Mouse (Mus musculus) neural tube, embryonic 14.5 days (tissue): ENCODE results near the gene Hydin. TPM values are rescaled to one million over a fixed set of nuclear protein-coding genes. Genes with fewer than 3 reads are reported as not detected.

Experiments
- ATAC-seq: fragments of 200-750 bp; cut with Nextera tagmentation; 2 replicates; pipeline ENCODE4 v1.8.0; 2017; ENCODE audit warnings: low read depth, mild to moderate bottlenecking, moderate TSS enrichment, moderate library complexity
- H3K27ac ChIP-seq: fragments of 300-500 bp; sonication (generic); 2 replicates; pipeline ENCODE4 v1.5.1; 2014; ENCODE audit warnings: low read depth, mild to moderate bottlenecking, control low read depth, low read length, moderate library complexity, mixed read lengths
- H3K27me3 ChIP-seq: fragments of 300-500 bp; sonication (generic); 2 replicates; pipeline ENCODE4 v1.6.1; 2014; ENCODE audit warnings: low read length; ENCODE audit not compliant: control insufficient read depth, insufficient read depth
- H3K36me3 ChIP-seq: fragments of 300-500 bp; sonication (generic); 2 replicates; pipeline ENCODE4 v1.6.1; 2014; ENCODE audit warnings: low read length, mixed read lengths; ENCODE audit not compliant: control insufficient read depth, insufficient read depth
- H3K4me1 ChIP-seq: fragments of 300-500 bp; sonication (generic); 2 replicates; pipeline ENCODE4 v1.6.1; 2014; ENCODE audit warnings: low read length; ENCODE audit not compliant: control insufficient read depth, insufficient read depth
- H3K4me2 ChIP-seq: fragments of 300-500 bp; sonication (generic); 2 replicates; pipeline ENCODE4 v1.6.1; 2014; ENCODE audit warnings: mild to moderate bottlenecking, low read depth, low read length, control low read depth
- H3K4me3 ChIP-seq: fragments of 300-500 bp; sonication (generic); 2 replicates; pipeline ENCODE4 v1.5.1; 2014; ENCODE audit warnings: low read depth, low read length, control low read depth, mixed read lengths
- H3K9ac ChIP-seq: fragments of 300-500 bp; sonication (generic); replicated peaks from 2 replicates; pipeline ENCODE4 v1.6.1; 2014; ENCODE audit warnings: low read depth, mild to moderate bottlenecking, control low read depth, low read length, mixed read lengths
- H3K9me3 ChIP-seq: fragments of 300-500 bp; sonication (generic); 2 replicates; pipeline ENCODE4 v1.6.1; 2016; ENCODE audit warnings: low read length; ENCODE audit not compliant: control insufficient read depth
- WGBS: fragments of 180-500 bp; shearing (Covaris S2); extraction: QIAGEN DNeasy Blood & Tissue Kit; methylation state at CpG from one replicate; pipeline ENCODE4 v1.1.7; 2014; 5-methylcytosine and 5-hydroxymethylcytosine counted together
- polyA plus RNA-seq: library from polyadenylated mRNA; unstranded; fragments of >200 nt; fragmentation: Nextera tagmentation; extraction: Ambion mirVana; gene quantifications from 2 replicates; pipeline ENCODE4 v1.2.1, GENCODE M21; 2014

Hydin gene
- polyA plus RNA-seq, 1 experiment from 2014 or later = 0.37 TPM

DNA sequence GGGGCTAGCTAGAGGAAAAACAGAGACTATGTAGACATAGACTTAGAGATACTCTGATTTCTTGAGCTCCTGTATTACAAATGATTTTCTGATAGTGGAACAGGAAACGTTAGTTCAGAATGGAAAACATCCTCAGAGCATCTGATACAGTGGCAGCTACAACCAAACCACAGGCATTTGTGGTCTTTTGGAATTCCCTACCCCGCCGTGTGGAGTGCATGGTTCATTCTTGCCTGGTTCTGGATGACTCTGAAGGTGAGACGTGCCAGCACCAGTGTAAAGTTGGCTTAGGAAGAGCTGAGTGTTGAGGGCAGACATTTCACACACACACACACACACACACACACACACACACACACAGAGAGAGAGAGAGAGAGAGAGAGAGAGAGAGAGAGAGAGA lies 12.8 kb upstream of the Hydin start:
- no peak for ATAC-seq
- WGBS = 84% methylated on average over 4 of the region's 4 CpGs

DNA sequence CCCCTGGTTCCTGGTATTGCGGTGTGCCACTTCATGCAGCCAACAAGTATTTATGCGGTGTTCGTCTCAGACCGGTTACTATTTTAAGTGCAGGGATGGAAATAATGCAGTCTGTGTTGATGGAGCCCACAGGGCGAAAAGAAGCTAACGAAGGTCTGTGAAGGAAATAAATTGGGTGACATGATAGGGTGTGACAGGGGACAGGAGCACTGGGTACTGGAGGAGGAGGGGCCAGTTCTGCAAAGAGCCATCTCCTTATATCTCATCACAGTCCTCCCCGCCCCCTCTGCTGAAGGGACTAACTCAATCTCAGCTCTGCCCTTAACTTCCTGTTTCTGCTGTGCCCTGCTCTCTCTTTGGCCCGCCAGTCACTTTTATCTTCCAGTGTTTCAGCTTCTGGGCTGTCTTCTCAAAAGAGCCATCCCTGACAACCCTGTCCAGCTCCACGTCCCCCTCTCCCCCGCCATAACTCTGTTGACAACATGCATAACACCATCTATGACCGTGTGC lies 926 bp upstream of the Hydin start:
- Histone ChIP-seq H3K9ac (no peak overlapping the region), H3K27me3 (no peaks in the 10 kb centered on the region), H3K4me3 (no peak overlapping the region), H3K4me2 (no peak overlapping the region), H3K36me3 (no peaks in the 10 kb centered on the region), H3K27ac (no peak overlapping the region), H3K9me3 (no peaks in the 10 kb centered on the region), H3K4me1 (no peaks in the 10 kb centered on the region)
- ATAC-seq = no peak
- WGBS = 70% methylated on average over 11 of the region's 11 CpGs

More for the DNA sequence above, 12.8 kb upstream of the Hydin start:
- Histone ChIP-seq H3K27ac (no peak overlapping the region), H3K27me3 (no peaks in the 10 kb centered on the region), H3K4me1 (no peaks in the 10 kb centered on the region), H3K36me3 (no peaks in the 10 kb centered on the region), H3K9me3 (no peaks in the 10 kb centered on the region), H3K9ac (no peak overlapping the region), H3K4me2 (no peak overlapping the region), H3K4me3 (no peak overlapping the region)

DNA sequence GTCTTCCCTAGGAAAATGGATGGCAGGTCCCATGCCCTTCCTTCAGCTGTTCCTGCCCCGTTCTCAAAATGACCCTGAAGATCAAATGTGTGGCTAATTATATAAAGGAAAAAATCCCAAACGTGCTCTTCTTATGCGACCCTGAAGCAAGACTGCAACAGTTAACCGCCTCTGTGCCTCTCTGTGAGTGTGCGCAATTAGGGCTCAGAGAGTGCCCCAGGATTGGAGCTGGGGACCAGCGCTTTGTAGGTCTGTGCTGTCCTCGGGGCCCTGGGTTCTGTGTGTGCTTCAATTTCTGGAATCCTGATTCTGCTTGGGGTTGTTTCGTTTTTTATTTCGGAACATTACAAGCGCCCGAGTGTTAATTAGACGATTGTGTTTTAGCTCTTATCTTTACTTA lies 491 bp downstream of the Hydin start:
- peak overlapping the region; percentile 44 for H3K4me2 ChIP-seq
- H3K4me1 ChIP-seq = no peaks in the 10 kb centered on the region
- no peak overlapping the region for H3K9ac ChIP-seq
- H3K36me3 ChIP-seq = no peaks in the 10 kb centered on the region
- no peak overlapping the region for H3K27ac ChIP-seq
- H3K9me3 ChIP-seq = no peaks in the 10 kb centered on the region
- peak overlapping the region; percentile 13; the same call in 1 of the 2 replicates for H3K4me3 ChIP-seq
- ATAC-seq = no peak
- H3K27me3 ChIP-seq = no peaks in the 10 kb centered on the region
- 13% methylated on average over 12 of the region's 12 CpGs for WGBS

DNA sequence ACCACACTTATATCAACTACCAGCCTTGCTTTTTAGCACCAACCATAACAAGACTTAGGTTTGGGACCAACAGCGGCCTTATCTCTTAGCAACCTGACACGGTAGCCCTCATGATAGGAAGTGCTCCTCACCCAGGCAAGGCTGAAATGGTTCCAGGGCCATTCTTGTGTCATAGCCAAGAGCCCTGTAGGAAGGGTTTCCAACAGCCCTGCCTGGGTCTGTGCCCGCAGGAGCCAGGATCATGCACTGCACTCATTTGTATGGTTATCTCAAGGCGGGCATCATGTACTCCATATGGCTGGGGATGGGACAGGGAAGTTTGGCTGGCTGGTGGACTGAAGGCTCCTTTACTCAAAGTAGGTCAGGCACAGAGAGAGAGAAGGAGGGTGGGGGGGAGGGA lies 3.9 kb downstream of the Hydin start:
- Histone ChIP-seq H3K27ac (no peak overlapping the region), H3K27me3 (no peaks in the 10 kb centered on the region), H3K36me3 (no peaks in the 10 kb centered on the region), H3K9me3 (no peaks in the 10 kb centered on the region), H3K4me3 (no peak overlapping the region), H3K4me2 (no peak overlapping the region), H3K9ac (no peak overlapping the region), H3K4me1 (peaks cover under 1% of the 10 kb centered on the region; the same call in 1 of the 2 replicates)
- no peak for ATAC-seq
- 85% methylated on average over 4 of the region's 4 CpGs for WGBS

DNA sequence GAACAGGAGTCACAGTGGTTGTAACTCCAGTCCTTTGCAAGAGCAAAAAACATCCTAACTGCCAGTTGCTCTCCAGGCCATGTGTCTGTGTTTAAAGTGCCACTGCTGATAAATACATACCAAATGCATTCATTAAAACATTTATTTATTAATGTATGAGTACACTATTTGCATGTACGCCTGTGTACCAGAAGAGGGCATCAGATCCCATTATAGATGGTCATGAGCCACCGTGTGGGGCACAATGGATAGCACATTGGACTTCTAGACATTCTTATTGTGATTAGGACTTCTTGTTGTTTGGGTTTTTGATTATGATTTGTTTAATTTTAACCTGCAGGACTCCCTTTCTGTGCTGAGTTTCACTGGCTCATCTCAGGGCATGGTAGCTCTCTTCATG lies 6.6 kb downstream of the Hydin start:
- Histone ChIP-seq H3K4me1 (peaks cover 6% of the 10 kb centered on the region; the same call in 1 of the 2 replicates), H3K27me3 (no peaks in the 10 kb centered on the region), H3K9ac (no peak overlapping the region), H3K4me2 (no peak overlapping the region), H3K9me3 (no peaks in the 10 kb centered on the region), H3K36me3 (no peaks in the 10 kb centered on the region), H3K27ac (no peak overlapping the region), H3K4me3 (no peak overlapping the region)
- no peak for ATAC-seq
- 64% methylated on average over 2 of the region's 2 CpGs for whole genome bisulfite sequencing

DNA sequence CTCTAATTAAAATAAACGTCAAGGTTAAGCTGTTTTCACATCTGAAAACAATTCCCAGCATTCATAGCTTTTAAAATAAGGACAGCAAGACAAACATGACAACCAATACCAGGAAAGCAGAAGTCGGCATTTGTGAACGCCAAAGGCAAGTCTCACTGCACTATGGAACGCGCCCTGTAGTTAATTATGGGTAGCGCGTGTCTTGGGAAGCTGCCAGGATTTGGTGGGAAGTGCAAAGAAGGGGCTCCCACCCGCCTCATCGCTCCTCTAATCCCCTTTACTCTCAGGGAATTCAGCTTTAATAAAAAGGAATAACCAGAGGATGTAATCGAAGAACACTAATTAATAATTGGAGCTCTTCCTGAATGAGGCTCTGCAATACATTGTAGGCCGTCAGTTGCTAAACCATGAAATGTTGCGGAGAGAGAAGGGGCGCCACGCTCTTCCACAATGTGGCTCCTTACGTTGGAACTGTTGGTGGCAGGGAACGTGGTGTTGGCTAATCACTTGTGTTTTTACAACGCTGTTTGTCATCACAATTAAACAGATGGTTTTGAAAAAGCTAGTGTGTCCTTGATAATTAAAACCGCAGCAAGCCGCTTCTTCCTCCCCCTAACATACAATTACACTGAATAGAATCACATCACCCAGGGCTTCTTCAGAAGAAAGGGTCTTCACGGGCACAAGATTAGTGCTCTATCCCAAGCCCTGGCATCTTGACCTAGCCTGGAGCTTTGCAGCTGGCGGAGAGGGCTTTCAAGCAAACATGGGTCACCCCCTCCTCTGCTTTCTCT lies 8.9 kb downstream of the Hydin start:
- WGBS = 55% methylated on average over 21 of the region's 21 CpGs
- Histone ChIP-seq H3K4me1 (peaks cover 6% of the 10 kb centered on the region; the same call in 1 of the 2 replicates), H3K9me3 (no peaks in the 10 kb centered on the region), H3K27ac (peak overlapping the region; percentile 40), H3K27me3 (no peaks in the 10 kb centered on the region), H3K4me2 (peak overlapping the region; percentile 3; the same call in 1 of the 2 replicates), H3K4me3 (no peak overlapping the region), H3K36me3 (no peaks in the 10 kb centered on the region), H3K9ac (no peak overlapping the region)
- ATAC-seq = peak; percentile 71; the same call in 1 of the 2 replicates

DNA sequence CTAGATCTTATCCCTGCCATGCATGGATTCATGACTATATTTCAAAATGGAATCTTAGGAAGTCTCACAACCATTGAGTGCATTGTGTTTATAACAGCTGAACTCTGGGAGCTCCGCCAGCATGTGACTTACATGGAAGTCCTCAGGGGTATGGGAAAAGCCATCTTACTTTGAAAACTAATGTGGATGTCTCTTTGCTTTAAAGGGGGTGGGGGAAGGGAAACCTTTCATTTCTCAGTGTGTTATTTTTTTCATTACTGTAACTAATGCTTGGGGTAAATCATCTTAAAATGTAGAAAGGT lies 9.4 kb downstream of the Hydin start:
- H3K4me3 ChIP-seq = no peak overlapping the region
- H3K27me3 ChIP-seq = no peaks in the 10 kb centered on the region
- no peaks in the 10 kb centered on the region for H3K36me3 ChIP-seq
- peaks cover 6% of the 10 kb centered on the region; the same call in 1 of the 2 replicates for H3K4me1 ChIP-seq
- no peaks in the 10 kb centered on the region for H3K9me3 ChIP-seq
- WGBS = 73% methylated on average over 1 of the region's 1 CpGs
- H3K4me2 ChIP-seq = no peak overlapping the region
- no peak overlapping the region for H3K9ac ChIP-seq
- peak overlapping the region; percentile 40 for H3K27ac ChIP-seq
- ATAC-seq = no peak

DNA sequence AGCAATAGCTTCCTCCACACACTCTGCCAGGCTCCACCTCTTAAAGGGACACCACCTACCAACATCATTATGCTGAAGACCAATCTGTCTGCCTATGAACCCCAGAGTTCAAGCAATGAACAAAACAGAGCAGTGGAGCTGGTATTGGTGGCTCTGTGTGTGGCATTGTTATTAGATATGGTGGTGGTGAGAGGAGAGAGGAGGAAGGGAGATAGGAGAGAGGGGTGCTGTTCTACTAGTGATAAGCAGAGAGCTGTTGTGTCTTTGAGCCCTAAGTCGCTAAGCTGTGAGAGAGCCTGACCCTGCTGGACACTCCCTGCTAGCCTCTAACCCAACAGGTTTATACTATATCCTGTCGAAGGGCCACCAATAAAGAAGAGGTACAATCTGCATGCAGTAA lies 45.9 kb downstream of the Hydin start:
- no peak for ATAC-seq
- 84% methylated on average over 2 of the region's 2 CpGs for WGBS
- H3K4me2 ChIP-seq = no peak overlapping the region
- no peaks in the 10 kb centered on the region for H3K9me3 ChIP-seq
- H3K4me1 ChIP-seq = no peaks in the 10 kb centered on the region
- no peaks in the 10 kb centered on the region for H3K27me3 ChIP-seq
- no peak overlapping the region for H3K4me3 ChIP-seq
- H3K27ac ChIP-seq = no peak overlapping the region
- H3K36me3 ChIP-seq = no peaks in the 10 kb centered on the region
- no peak overlapping the region for H3K9ac ChIP-seq

DNA sequence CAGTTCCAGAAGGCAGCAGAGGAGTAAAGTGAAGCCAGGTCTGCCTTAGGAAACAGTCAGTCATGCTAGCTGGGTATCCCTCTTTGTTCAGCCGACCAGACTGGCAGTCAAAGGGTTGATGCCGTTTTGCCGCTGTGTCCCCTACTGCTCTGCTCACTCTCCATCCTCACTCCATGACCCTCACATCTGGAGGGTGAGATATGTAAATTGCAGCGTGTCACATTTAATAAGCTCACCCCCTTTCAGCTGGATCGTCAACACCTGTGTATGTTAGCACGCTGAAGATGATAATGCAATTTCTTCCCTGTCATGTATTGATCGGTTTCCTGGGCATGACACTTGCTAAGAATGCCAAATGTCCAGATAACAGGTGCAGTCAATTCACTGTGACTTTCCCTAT lies 49.0 kb downstream of the Hydin start:
- H3K27me3 ChIP-seq = no peaks in the 10 kb centered on the region

More for the DNA sequence above, 49.0 kb downstream of the Hydin start:
- no peak overlapping the region for H3K9ac ChIP-seq
- 58% methylated on average over 7 of the region's 7 CpGs for WGBS
- no peaks in the 10 kb centered on the region for H3K36me3 ChIP-seq
- no peak overlapping the region for H3K4me3 ChIP-seq
- H3K27ac ChIP-seq = no peak overlapping the region
- no peaks in the 10 kb centered on the region for H3K9me3 ChIP-seq
- no peak overlapping the region for H3K4me2 ChIP-seq
- ATAC-seq = no peak
- H3K4me1 ChIP-seq = no peaks in the 10 kb centered on the region
